Mouse (Mus musculus): ENCODE data around the gene Cacna2d4.
A peak's percentile ranks its signal among the peaks of the same experiment; 100 is the strongest.

Cacna2d4 gene

GRCm38 (mm10) chr6:119387801-119388649 lies 151.7 kb downstream of the Cacna2d4 start:
- peak; percentile 84 for DNase-seq (ENCODE audit: low spot score)

GRCm38 (mm10) chr6:119388650-119389012 lies 152.3 kb downstream of the Cacna2d4 start:
- peak; percentile 95 for DNase-seq (ENCODE audit: low spot score)

- DNase-seq (ENCODE audit: low spot score), result no peak
Observed at GRCm38 (mm10) chr6:119389089-119389488, 152.8 kb downstream of the Cacna2d4 start.

GRCm38 (mm10) chr6:119390728-119391127 lies 154.4 kb downstream of the Cacna2d4 start:
- DNase-seq (ENCODE audit: low spot score), result no peak

- DNase-seq (ENCODE audit: low spot score), result no peak
Observed at GRCm38 (mm10) chr6:119392836-119393235, 156.5 kb downstream of the Cacna2d4 start.

- DNase-seq (ENCODE audit: low spot score), result no peak
Observed at GRCm38 (mm10) chr6:119395421-119396308, 159.3 kb downstream of the Cacna2d4 start.

GRCm38 (mm10) chr6:119396309-119396634 lies 159.9 kb downstream of the Cacna2d4 start:
- DNase-seq (ENCODE audit: low spot score), result no peak

- DNase-seq (ENCODE audit: low spot score), result no peak
Observed at GRCm38 (mm10) chr6:119399371-119399770, 163.0 kb downstream of the Cacna2d4 start.

- DNase-seq (ENCODE audit: low spot score), result no peak
Observed at GRCm38 (mm10) chr6:119400649-119401048, 164.3 kb downstream of the Cacna2d4 start.

GRCm38 (mm10) chr6:119401545-119402304 lies 165.4 kb downstream of the Cacna2d4 start:
- DNase-seq (ENCODE audit: low spot score), result no peak
